8 mouse cellular contexts compared by ENCODE assay signal in genomic region chr4:134123680-134124551, GRCm38 (mm10). TPM values are rescaled to one million over a fixed set of nuclear protein-coding genes. Genes with fewer than 3 reads are reported as not detected.
DNase-seq lines count a peak whose midpoint lies in the region; ATAC-seq and TF ChIP-seq lines count a peak whose summit lies in the region.

No protein-coding gene starts in this region.

- peak overlapping the region; percentile 6; the same call in 1 of the 2 replicates for H3K27ac ChIP-seq in bone marrow, adult 2 months (ENCODE audit: control insufficient read depth, insufficient read depth, low read depth, low read length, poor library complexity)
- no peak overlapping the region for H3K27ac ChIP-seq in forebrain, embryonic 13.5 days
- no peak overlapping the region for H3K27ac ChIP-seq in intestine, embryonic 14.5 days (ENCODE audit: low read depth)
- H3K27ac ChIP-seq in liver, embryonic 11.5 days (ENCODE audit: low read depth, low read length): no peak overlapping the region
- H3K27ac ChIP-seq in olfactory bulb, adult 2 months (ENCODE audit: insufficient read depth, low read depth, low read length): peak overlapping the region; percentile 81

- intact Hi-C loops in gastrocnemius, postnatal 14 days (cut with DNase I; ENCODE audit: low total_unique reads): no loop called here

- ATAC-seq in forebrain, embryonic 13.5 days: no peak
- ATAC-seq in intestine, embryonic 14.5 days (replicated peaks; ENCODE audit: low FRiP score, low TSS enrichment, low read depth): no peak
- no peak for ATAC-seq in liver, embryonic 11.5 days (replicated peaks; ENCODE audit: low FRiP score)

- H3K27me3 ChIP-seq in forebrain, embryonic 13.5 days: no peaks in the 10 kb centered on the region
- no peaks in the 10 kb centered on the region for H3K27me3 ChIP-seq in intestine, embryonic 14.5 days (replicated peaks; ENCODE audit: control insufficient read depth, insufficient read depth, low read length)
- H3K27me3 ChIP-seq in liver, embryonic 11.5 days (replicated peaks; ENCODE audit: control insufficient read depth, insufficient read depth, low read length): no peaks in the 10 kb centered on the region

- peak overlapping the region; percentile 16; the same call in 1 of the 2 replicates for H3K9ac ChIP-seq in forebrain, embryonic 13.5 days
- no peak overlapping the region for H3K9ac ChIP-seq in intestine, embryonic 14.5 days (ENCODE audit: low read length)
- no peak overlapping the region for H3K9ac ChIP-seq in liver, embryonic 11.5 days (ENCODE audit: low read depth, low read length)

- no peaks in the 10 kb centered on the region for H3K9me3 ChIP-seq in forebrain, embryonic 13.5 days (replicated peaks)
- no peaks in the 10 kb centered on the region for H3K9me3 ChIP-seq in intestine, embryonic 14.5 days (ENCODE audit: control insufficient read depth, low read length)
- no peaks in the 10 kb centered on the region for H3K9me3 ChIP-seq in liver, embryonic 11.5 days (ENCODE audit: control insufficient read depth, low read length)

- H3K4me2 ChIP-seq in forebrain, embryonic 13.5 days: no peak overlapping the region
- H3K4me2 ChIP-seq in intestine, embryonic 14.5 days (ENCODE audit: low read length): no peak overlapping the region
- peak overlapping the region; percentile 50 for H3K4me2 ChIP-seq in liver, embryonic 11.5 days

- H3K36me3 ChIP-seq in forebrain, embryonic 13.5 days (ENCODE audit: poor library complexity, severe bottlenecking): no peaks in the 10 kb centered on the region
- H3K36me3 ChIP-seq in intestine, embryonic 14.5 days (ENCODE audit: control insufficient read depth, insufficient read depth, low read length): no peaks in the 10 kb centered on the region
- H3K36me3 ChIP-seq in liver, embryonic 11.5 days (ENCODE audit: control insufficient read depth, insufficient read depth, low read length): no peaks in the 10 kb centered on the region

- peak; percentile 94 for TF ChIP-seq CTCF in lung, adult 2 months (IDR thresholded peaks at IDR 0.05; ENCODE audit: insufficient read depth, low read length)
- TF ChIP-seq CTCF in bone marrow, adult 2 months (IDR thresholded peaks at IDR 0.05; ENCODE audit: control insufficient read depth, insufficient read depth, low read length): peak; percentile 97
- TF ChIP-seq CTCF in olfactory bulb, adult 2 months (IDR thresholded peaks at IDR 0.05; ENCODE audit: insufficient read depth, low read depth, low read length): peak; percentile 90

- 19% methylated on average over 17 of the region's 17 CpGs for WGBS in lung, adult 2 months
- 12% methylated on average over 17 of the region's 17 CpGs for WGBS in bone marrow, adult 2 months
- 28% methylated on average over 17 of the region's 17 CpGs for WGBS in forebrain, embryonic 13.5 days
- 23% methylated on average over 17 of the region's 17 CpGs for WGBS in intestine, embryonic 14.5 days
- 17% methylated on average over 17 of the region's 17 CpGs for WGBS in liver, embryonic 11.5 days
- WGBS in olfactory bulb, adult 2 months: 13% methylated on average over 17 of the region's 17 CpGs

- peak overlapping the region; percentile 7 for H3K4me3 ChIP-seq in lung, adult 2 months (replicated peaks; ENCODE audit: extremely low read depth, low read depth, low read length)
- no peak overlapping the region for H3K4me3 ChIP-seq in bone marrow, adult 2 months (replicated peaks; ENCODE audit: control insufficient read depth, low read depth, low read length)
- no peak overlapping the region for H3K4me3 ChIP-seq in forebrain, embryonic 13.5 days
- no peak overlapping the region for H3K4me3 ChIP-seq in intestine, embryonic 14.5 days (ENCODE audit: low read depth, low read length)
- no peak overlapping the region for H3K4me3 ChIP-seq in liver, embryonic 11.5 days (ENCODE audit: low read depth, low read length)
- 0 out of 2 replicates have a peak overlapping the region, but pooled peaks have one; percentile 6 for H3K4me3 ChIP-seq in olfactory bulb, adult 2 months (ENCODE audit: insufficient read depth, low read depth, low read length)

- peaks cover 13% of the 10 kb centered on the region for H3K4me1 ChIP-seq in lung, adult 2 months (ENCODE audit: control insufficient read depth, insufficient read depth, low read length)
- peaks cover 15% of the 10 kb centered on the region for H3K4me1 ChIP-seq in bone marrow, adult 2 months (ENCODE audit: control insufficient read depth, insufficient read depth, low read length)
- peaks cover 15% of the 10 kb centered on the region for H3K4me1 ChIP-seq in forebrain, embryonic 13.5 days
- peaks cover 13% of the 10 kb centered on the region; the same call in 1 of the 2 replicates for H3K4me1 ChIP-seq in intestine, embryonic 14.5 days (replicated peaks; ENCODE audit: control insufficient read depth, insufficient read depth, low read length)
- peaks cover 30% of the 10 kb centered on the region for H3K4me1 ChIP-seq in liver, embryonic 11.5 days (replicated peaks; ENCODE audit: control insufficient read depth, insufficient read depth, low read length)
- H3K4me1 ChIP-seq in olfactory bulb, adult 2 months (ENCODE audit: control insufficient read depth, insufficient read depth, low read length): peaks cover 52% of the 10 kb centered on the region

- TF ChIP-seq POLR2A in lung, adult 2 months (IDR thresholded peaks at IDR 0.05; ENCODE audit: borderline replicate concordance, extremely low read depth, low read depth, low read length): no peak; the same call in 1 of the 2 replicates
- no peak; the same call in 1 of the 2 replicates for TF ChIP-seq POLR2A in bone marrow, adult 2 months (IDR thresholded peaks at IDR 0.05; ENCODE audit: borderline replicate concordance, control insufficient read depth, low read depth, low read length)
- no peak for TF ChIP-seq POLR2A in olfactory bulb, adult 2 months (IDR thresholded peaks at IDR 0.05; ENCODE audit: insufficient read depth, low read depth, low read length)

- peak; percentile 42 for DNase-seq in lung, adult 2 months
- DNase-seq in lung, adult 18-20 months: no peak
- peak; percentile 78 for DNase-seq in intestine, embryonic 14.5 days (ENCODE audit: low spot score)
- peak; percentile 60 for DNase-seq in liver, embryonic 11.5 days (ENCODE audit: low spot score)
- no peak for DNase-seq in gastrocnemius, postnatal 14 days

RNA-seq across cellular contexts. Expression of gene Sh3bgrl3, which starts 4.7 kb away (rescaled TPM):
- polyA plus RNA-seq in lung, adult 2 months (2012; rRNA removed): 654 and 703 TPM in 2 replicates
- polyA plus RNA-seq in bone marrow, adult 2 months (2011; ENCODE audit: insufficient read depth, insufficient read length, low replicate concordance, missing spikeins): 299 and 416 TPM in 2 replicates
- 285 TPM in 2 replicates for polyA plus RNA-seq in forebrain, embryonic 13.5 days (2015; fragmentation: Nextera tagmentation; extraction: Ambion mirVana)
- 377 and 393 TPM in 2 replicates for polyA plus RNA-seq in intestine, embryonic 14.5 days (2014; fragmentation: Nextera tagmentation; extraction: Ambion mirVana)
- 257 and 281 TPM in 2 replicates for polyA plus RNA-seq in liver, embryonic 11.5 days (2014; fragmentation: Nextera tagmentation; extraction: Ambion mirVana)
- polyA plus RNA-seq in olfactory bulb, adult 2 months (2012; ENCODE audit: insufficient read depth, insufficient read length, low replicate concordance, missing spikeins): 1,207 TPM in 1 of 2 replicates, not detected in the other
- total RNA-seq in gastrocnemius, postnatal 14 days (2021): 10 to 100 TPM; 30.4 to 37.5 TPM

RNA-seq across cellular contexts. Expression of gene Ubxn11, which starts 21.5 kb away (rescaled TPM):
- 28.8 and 30.0 TPM in 2 replicates for polyA plus RNA-seq in lung, adult 2 months (2012; rRNA removed)
- 3.3 and 13.7 TPM in 2 replicates for polyA plus RNA-seq in bone marrow, adult 2 months (2011; ENCODE audit: insufficient read depth, insufficient read length, low replicate concordance, missing spikeins)
- polyA plus RNA-seq in forebrain, embryonic 13.5 days (2015; fragmentation: Nextera tagmentation; extraction: Ambion mirVana): 6.2 and 9.4 TPM in 2 replicates
- 5.7 and 8.1 TPM in 2 replicates for polyA plus RNA-seq in intestine, embryonic 14.5 days (2014; fragmentation: Nextera tagmentation; extraction: Ambion mirVana)
- 5.6 and 7.0 TPM in 2 replicates for polyA plus RNA-seq in liver, embryonic 11.5 days (2014; fragmentation: Nextera tagmentation; extraction: Ambion mirVana)
- not detected in 2 replicates for polyA plus RNA-seq in olfactory bulb, adult 2 months (2012; ENCODE audit: insufficient read depth, insufficient read length, low replicate concordance, missing spikeins)
- total RNA-seq in gastrocnemius, postnatal 14 days (2021): 1 to 10 TPM in 1 of 2 experiments, under 1 TPM in 1; 0.70 to 1.2 TPM

RNA-seq across cellular contexts. Expression of gene Cd52, which starts 29.0 kb away (rescaled TPM):
- polyA plus RNA-seq in lung, adult 2 months (2012; rRNA removed): 52.8 and 76.5 TPM in 2 replicates
- 270 and 801 TPM in 2 replicates for polyA plus RNA-seq in bone marrow, adult 2 months (2011; ENCODE audit: insufficient read depth, insufficient read length, low replicate concordance, missing spikeins)
- 2.2 and 2.6 TPM in 2 replicates for polyA plus RNA-seq in forebrain, embryonic 13.5 days (2015; fragmentation: Nextera tagmentation; extraction: Ambion mirVana)
- 23.5 and 24.3 TPM in 2 replicates for polyA plus RNA-seq in intestine, embryonic 14.5 days (2014; fragmentation: Nextera tagmentation; extraction: Ambion mirVana)
- polyA plus RNA-seq in liver, embryonic 11.5 days (2014; fragmentation: Nextera tagmentation; extraction: Ambion mirVana): 16.4 TPM in 2 replicates
- not detected in 2 replicates for polyA plus RNA-seq in olfactory bulb, adult 2 months (2012; ENCODE audit: insufficient read depth, insufficient read length, low replicate concordance, missing spikeins)
- 1 to 10 TPM in 1 of 2 experiments, under 1 TPM in 1; 0.51 to 1.7 TPM for total RNA-seq in gastrocnemius, postnatal 14 days (2021)

Comparison
In these comparisons a context has a peak if more than half of its experiments do, and no peak if none do; other contexts are left out.
1. DNase-seq: peak in lung, adult 2 months (single experiment), intestine, embryonic 14.5 days (single experiment) and liver, embryonic 11.5 days (single experiment); none in lung, adult 18-20 months (0 of 2) and gastrocnemius, postnatal 14 days (single experiment).
2. H3K4me3 ChIP-seq: peak in lung, adult 2 months (single experiment) and olfactory bulb, adult 2 months (single experiment); none in bone marrow, adult 2 months (single experiment), forebrain, embryonic 13.5 days (single experiment), intestine, embryonic 14.5 days (single experiment) and liver, embryonic 11.5 days (single experiment).
3. H3K27ac ChIP-seq: peak in bone marrow, adult 2 months (single experiment) and olfactory bulb, adult 2 months (single experiment); none in forebrain, embryonic 13.5 days (single experiment), intestine, embryonic 14.5 days (single experiment) and liver, embryonic 11.5 days (single experiment).
4. Peak in every context shown above with its lines, with median percentiles within 50 percentile points of each other: CTCF ChIP-seq.